Mouse (Mus musculus): ENCODE measurements at regions not wholly inside any gene's neighbourhood (a gene's known extent, or its start where the extent isn't known, plus 50 kb on each side); places are given as distances from the start of the nearest gene placed in this dataset.

- TF ChIP-seq CTCF (IDR thresholded peaks at IDR 0.05 in 2 of 3, conservative IDR thresholded peaks at IDR 0.05 in 1 of 3; ENCODE audit: control insufficient read depth in 1 of 3, insufficient read depth in 1 of 3, low read depth in 2 of 3, low read length in 3 of 3, poor library complexity in 1 of 3, severe bottlenecking in 1 of 3) (no peak), CHD2 (IDR thresholded peaks at IDR 0.05; ENCODE audit: low read length) (no peak), MYC (IDR thresholded peaks at IDR 0.05; ENCODE audit: low read depth, low read length) (no peak), BHLHE40 (IDR thresholded peaks at IDR 0.05; ENCODE audit: borderline replicate concordance, low read depth, low read length) (no peak), ELF1 (IDR thresholded peaks at IDR 0.05; ENCODE audit: low read depth, low read length) (no peak), USF1 (IDR thresholded peaks at IDR 0.05; ENCODE audit: low read depth, low read length) (no peak), TAL1 (IDR thresholded peaks at IDR 0.05; ENCODE audit: low read length) (no peak), EP300 (IDR thresholded peaks at IDR 0.05; ENCODE audit: low read depth in 1 of 2, low read length in 2 of 2) (no peak), POLR2A (IDR thresholded peaks at IDR 0.05; ENCODE audit: control insufficient read depth in 1 of 2, insufficient read depth in 1 of 2, low read depth in 1 of 2, low read length in 2 of 2, poor library complexity in 1 of 2) (no peak), POLR2AphosphoS5 (IDR thresholded peaks at IDR 0.05; ENCODE audit: borderline replicate concordance, low read depth, low read length) (no peak), ZMIZ1 (IDR thresholded peaks at IDR 0.05; ENCODE audit: low read depth, low read length) (no peak), NRF1 (IDR thresholded peaks at IDR 0.05; ENCODE audit: insufficient read depth, low read depth, low read length, poor library complexity, severe bottlenecking) (no peak), SIN3A (IDR thresholded peaks at IDR 0.05; ENCODE audit: low read length) (no peak)
Measured at GRCm38 (mm10) chr5:119386821-119387220, 283.6 kb upstream of the Tbx3 start.
